Mouse (Mus musculus): Measurements from ENCODE around the gene Hdac1.
"Not testable (repeated sequence)": the region's sequence is repeated elsewhere in the genome, so short reads cannot be mapped to it uniquely, and the experiment has no call there.

GRCm38 (mm10) chr4:129528901-129529300, 13.6 kb downstream of the Hdac1 start:
- not testable (repeated sequence) for TF ChIP-seq CTCF (IDR thresholded peaks at IDR 0.05; ENCODE audit: control insufficient read depth, insufficient read depth, low read length); POLR2A (IDR thresholded peaks at IDR 0.05; ENCODE audit: borderline replicate concordance, control insufficient read depth, low read depth, low read length)

All from bone marrow, adult 2 months (tissue).